Mouse (Mus musculus) Muller cell, postnatal 12 days (primary cell): ENCODE data around the gene Phactr3.
A peak's percentile ranks its signal among the peaks of the same experiment; 100 is the strongest.
"Not testable (repeated sequence)": the region's sequence is repeated elsewhere in the genome, so short reads cannot be mapped to it uniquely, and the experiment has no call there.

ENCODE experiments used
- DNase-seq: peaks from one replicate; pipeline ENCODE4 v3.0.0-alpha.2; 2015; ENCODE audit errors: inconsistent ontology term

The Phactr3 gene

GRCm38 (mm10) chr2:178118801-178119560 lies at the start of gene Phactr3:
Gene Phactr3 (plus strand): TSS chr2:178118975.
- peak; percentile 30 for DNase-seq

DNA sequence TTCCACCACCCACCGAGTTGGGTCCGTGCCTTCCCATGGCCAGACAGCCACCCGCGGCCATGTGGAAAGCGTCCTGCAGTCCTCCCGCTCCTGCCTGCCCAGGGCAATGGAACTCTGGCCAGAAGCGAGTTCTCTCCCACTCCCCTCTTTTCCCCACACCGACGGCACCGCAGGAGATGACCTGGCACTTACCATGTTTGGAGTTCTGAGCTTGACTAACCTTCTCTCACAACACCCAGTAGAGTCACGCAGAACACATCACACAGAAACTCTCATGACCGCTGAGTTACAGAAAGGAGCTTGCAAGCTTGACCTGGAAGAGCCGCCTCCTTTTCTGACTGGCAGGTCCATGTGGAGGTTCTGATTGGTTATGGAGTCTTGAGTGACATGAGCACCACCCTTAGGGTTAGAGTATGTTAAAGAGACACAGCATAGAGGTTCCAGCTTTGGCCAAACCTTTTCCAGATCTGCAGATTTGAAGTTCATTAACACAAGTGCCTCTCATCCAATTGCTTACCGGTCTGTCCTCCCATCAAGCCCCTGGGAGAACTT lies 40.5 kb upstream of the Phactr3 start, which contains the start of gene Zfp931:
Gene Zfp931 (minus strand): TSS at position 311 of the 552 bp plus-strand sequence.
- not testable (repeated sequence) for DNase-seq

DNA sequence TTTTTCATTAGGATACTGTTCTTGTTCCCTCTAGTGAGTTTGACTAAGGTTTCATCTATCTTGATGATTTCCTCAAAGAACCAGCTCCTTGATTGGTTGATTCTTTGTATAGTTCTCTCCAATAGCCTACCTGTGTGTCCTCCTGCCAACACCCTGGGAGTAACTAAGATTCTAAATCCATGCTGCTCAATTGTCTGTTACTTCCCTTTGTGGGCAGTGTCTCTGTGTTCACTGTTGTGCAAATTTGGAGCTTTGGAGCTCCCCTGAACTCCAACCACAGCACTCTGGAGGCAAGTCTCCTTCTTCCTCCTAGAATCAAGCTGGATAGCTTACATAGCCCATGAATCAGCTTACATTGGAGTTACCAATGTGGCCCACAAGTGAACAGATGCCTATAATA lies 29.2 kb upstream of the Phactr3 start:
- DNase-seq: no peak

- DNase-seq: peak; percentile 30
These were observed 20.8 kb upstream of the Phactr3 start for GRCm38 (mm10) chr2:178098021-178098420.

GRCm38 (mm10) chr2:178101957-178102356 lies 16.8 kb upstream of the Phactr3 start:
- DNase-seq: no peak

GRCm38 (mm10) chr2:178117946-178118345 lies 829 bp upstream of the Phactr3 start:
- DNase-seq: no peak

- DNase-seq: no peak
These were observed 983 bp downstream of the Phactr3 start for GRCm38 (mm10) chr2:178119561-178120355.

GRCm38 (mm10) chr2:178120356-178120645 lies 1.5 kb downstream of the Phactr3 start:
- DNase-seq: no peak

DNA sequence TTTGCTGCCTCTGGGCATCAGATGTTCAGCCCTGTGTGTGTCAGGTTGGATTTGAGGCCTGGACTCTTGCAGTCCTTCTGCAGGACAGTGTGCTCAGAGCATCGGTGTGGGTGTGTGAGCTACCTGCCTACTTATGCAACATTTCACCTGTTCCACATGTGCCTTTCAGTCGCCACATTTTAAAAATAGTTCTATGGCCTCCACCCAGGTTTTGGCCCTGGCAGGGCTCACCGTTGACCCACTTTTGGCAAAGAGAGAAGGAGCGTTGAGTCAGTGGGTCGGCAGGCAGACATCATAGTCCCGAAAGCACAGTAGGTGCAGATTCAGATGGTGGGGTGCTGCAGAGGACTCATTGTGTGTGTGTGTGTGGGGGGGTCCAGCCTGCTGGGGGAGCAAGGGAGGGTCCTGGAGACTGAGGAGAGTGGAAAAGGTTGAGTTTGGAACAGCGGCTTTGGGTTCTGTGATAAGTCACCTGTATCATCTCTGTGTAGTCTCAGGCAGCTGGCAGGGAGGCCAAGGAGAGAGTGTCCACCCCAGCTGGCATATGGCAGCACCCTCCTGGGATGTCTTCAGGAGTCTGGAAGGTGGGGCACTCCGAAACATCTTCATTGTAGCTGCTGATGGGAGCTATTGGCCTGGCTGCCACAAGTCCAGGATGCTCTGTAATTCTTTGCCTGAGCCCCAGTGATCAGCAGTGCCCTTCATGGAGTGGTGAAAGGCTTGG lies 2.0 kb downstream of the Phactr3 start:
- no peak for DNase-seq

DNA sequence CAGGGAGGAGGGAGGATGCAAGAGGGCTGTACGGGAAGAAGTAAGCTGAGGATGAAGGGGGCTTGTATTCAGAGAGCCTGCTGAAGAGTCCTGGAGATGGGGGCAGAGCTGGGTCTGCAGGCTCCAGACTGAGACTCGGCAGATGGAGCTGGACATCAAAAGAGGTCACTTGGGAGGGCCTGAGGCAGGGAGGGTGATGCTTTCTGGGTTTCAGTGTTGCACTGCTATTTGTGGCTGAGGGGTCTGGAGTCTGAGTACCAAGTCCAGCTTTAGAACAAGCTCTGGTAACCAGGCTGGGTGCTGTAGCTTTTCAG lies 2.6 kb downstream of the Phactr3 start:
- DNase-seq: no peak

GRCm38 (mm10) chr2:178121946-178122665 lies 3.3 kb downstream of the Phactr3 start:
- no peak for DNase-seq

DNA sequence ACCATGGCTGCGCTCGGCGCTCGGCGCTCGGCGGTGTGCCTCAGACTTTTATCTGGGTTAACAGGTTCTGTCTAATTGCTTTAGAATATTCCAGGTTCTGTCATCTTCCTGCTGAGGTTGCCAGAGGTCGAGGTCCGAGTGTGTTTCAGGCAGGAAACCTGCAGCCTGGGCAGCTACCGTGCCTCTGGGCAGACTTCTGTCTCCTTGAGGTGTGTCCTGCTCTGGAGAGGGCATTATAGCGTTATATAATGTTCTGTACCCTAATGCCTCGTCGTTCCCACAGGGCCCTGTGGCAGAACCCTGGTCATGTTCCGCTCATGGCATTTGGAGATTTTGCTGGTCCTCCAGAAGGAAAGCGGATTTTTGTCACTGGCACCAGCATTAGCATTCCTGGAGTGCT lies 4.7 kb downstream of the Phactr3 start:
- no peak for DNase-seq

DNA sequence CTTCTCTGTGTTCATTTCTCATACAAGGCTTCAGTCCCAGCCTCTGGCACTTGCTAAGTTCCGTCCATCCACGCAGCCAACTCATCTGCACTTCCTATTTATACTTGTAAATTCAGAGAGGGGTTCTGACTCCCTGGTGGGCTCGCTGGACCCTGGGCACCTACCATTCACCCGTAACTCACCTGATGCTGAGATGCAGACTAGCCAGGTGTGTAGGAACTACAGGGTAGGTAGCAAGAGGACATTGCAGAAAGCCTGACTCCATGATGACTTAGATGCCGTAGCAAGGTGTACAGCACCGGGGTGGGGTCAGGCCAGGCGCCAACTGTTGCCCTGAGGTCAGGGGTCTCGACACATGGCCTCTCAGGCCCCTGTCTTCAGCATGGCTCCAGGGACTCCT lies 6.7 kb downstream of the Phactr3 start:
- no peak for DNase-seq

DNA sequence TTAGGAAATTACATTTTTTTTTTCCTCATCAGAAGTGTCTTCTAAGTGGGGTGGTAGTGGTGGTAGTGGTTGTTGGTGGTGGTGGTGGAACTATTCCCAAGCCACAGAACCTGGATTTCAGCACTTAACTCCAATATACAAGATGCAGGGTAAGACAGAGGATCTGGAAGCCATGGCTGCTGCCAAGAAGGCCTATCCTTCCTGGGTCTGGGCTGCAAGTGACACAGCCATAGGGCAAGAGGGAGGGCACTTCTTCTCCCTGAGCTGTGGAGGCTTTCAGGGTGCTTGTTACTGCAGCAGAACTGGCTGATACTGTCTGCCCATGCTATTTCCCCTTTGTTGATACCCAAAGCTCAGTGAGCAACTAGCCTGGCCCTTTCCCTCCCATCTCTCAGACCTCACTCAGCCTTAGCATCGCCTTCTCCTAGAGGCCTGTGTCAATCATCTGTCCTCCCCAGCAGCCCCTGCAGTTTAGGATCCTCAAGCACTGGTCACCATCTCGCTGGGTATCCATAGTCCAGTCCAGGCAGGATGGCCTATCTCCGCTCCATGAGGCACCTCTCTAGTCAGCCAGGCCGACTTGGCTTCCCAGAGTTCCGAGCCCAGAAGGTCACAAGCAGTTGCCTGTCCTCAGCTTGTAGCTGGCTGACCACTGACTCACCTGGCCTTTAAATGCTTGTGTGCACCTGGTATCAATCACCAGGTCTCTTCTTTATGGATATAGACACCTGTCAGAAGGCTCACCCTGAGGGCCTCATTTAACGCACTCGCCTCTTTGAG lies 7.5 kb downstream of the Phactr3 start:
- DNase-seq: no peak

DNA sequence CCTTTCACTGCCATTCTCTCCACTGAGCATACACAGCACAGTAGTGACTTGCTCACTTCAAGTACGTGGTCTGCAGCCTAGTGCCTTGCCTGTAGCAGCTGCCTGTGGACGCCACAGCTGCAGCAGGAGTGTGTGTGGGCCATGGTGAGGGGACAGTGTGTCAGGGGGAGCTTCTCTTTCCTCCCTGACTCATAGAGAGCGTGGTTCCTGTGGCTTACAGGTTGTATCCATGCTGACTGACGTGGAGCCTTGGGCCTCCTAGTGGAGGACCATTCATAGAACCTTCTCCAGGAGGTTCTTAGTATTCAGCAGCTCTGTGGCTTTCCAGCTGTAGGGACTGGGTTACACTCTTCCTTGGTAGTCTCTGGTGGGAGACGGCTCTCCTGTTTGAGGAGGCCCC lies 9.8 kb downstream of the Phactr3 start:
- DNase-seq: no peak

GRCm38 (mm10) chr2:178129161-178129560 lies 10.4 kb downstream of the Phactr3 start:
- DNase-seq: no peak

DNA sequence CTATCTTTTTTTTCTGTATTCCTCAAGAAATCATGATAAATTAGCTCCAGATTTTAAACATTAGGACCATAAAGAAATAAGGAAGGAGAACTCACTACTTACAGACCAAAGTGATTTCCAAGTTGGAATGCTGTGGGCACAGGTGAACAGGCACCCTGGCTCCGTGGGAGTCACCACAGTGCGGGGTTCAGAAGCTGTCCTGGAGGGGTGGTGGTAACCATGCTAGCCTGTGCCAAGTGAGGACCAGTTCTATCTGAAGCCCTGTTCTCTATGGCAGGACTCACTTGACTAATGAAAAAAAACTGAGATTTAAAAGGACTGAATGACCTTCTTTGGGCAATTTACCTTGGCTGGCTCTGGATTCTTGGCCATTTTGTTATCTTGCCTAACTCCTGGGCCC lies 10.9 kb downstream of the Phactr3 start:
- no peak for DNase-seq

DNA sequence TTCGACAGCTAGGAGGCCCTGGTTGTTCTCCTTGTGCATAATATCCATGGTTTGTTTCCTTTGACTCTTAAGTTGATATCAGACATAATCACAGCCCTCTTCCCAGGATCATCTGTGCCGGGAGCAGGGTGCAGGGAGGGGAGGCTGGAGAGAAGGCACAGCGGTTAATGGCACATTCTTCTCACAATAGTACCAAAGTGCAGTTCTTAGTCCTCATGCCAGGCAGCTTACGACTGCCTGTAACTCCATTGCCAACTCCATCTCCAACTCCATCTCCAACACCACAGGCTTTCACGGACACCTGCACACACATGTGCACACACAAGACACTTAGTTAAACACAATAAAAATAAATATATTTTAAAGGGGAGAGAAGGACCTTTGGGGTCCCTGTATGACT lies 11.8 kb downstream of the Phactr3 start:
- DNase-seq: no peak

DNA sequence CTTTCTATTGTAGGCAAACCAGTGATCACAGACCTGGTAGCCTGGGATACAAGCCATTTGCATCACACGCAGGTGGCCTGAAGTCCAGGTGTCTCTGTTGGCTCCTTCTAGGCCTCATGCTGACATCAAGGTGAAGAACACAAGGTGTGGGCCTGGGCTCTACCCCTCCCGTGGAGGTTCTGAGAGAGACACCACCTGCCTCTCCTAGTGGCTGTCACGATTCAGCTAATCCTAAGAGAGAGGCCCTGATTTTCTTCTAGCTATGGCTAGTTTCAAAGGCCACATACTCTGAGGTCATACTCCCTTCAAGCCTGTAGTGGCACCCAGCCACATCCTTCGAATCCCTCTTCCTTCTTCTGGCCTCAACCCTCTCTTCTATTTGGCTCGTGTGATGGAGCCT lies 12.2 kb downstream of the Phactr3 start:
- DNase-seq: no peak

- DNase-seq: no peak
These were observed 13.0 kb downstream of the Phactr3 start for GRCm38 (mm10) chr2:178131606-178132365.
